Mouse (Mus musculus) embryonic fibroblast, embryonic 13.5 days (primary cell): ENCODE measurements around the gene Col6a1.

Source experiments
- CTCF ChIP-seq: IDR thresholded peaks from 2 replicates; pipeline ENCODE4 v1.5.1; 2011; ENCODE audit warnings: mild to moderate bottlenecking, control low read depth, low read length, moderate library complexity, borderline replicate concordance; ENCODE audit not compliant: insufficient read depth
- POLR2A ChIP-seq: IDR thresholded peaks from 2 replicates; pipeline ENCODE4 v1.6.1; 2011; ENCODE audit warnings: low read depth, mild to moderate bottlenecking, control low read depth, low read length, moderate library complexity

DNA sequence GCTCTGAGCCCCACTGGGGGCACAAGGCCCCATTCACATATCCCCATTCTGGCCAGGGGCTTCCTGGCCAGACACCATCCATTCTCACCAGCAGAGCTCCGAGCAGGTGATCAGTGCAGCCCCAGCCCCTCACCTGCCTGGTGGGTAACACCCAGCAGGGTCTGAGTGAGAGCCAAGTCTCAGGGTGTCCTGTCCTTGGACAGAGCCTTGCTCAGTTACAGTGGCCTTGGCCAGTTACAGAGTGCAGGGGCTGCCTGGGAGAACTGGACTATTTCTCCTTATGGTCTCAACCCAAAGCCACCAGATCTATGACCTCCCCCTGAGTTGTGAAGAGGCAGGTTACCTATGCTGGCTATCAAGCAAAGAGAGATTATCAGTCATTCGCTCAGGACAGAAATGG is 871 bp downstream of the Col6a1 start:
- TF ChIP-seq POLR2A (no peak), CTCF (no peak)
